Mouse (Mus musculus) liver, embryonic 12.5 days (tissue): ENCODE measurements around the gene Pigb. TPM values are rescaled to one million over a fixed set of nuclear protein-coding genes. Genes with fewer than 3 reads are reported as not detected.
A peak's percentile ranks its signal among the peaks of the same experiment; 100 is the strongest.
"Not testable (repeated sequence)": the region's sequence is repeated elsewhere in the genome, so short reads cannot be mapped to it uniquely, and the experiment has no call there.

Experiments used
- ATAC-seq: fragments of 200-750 bp; cut with Nextera tagmentation; 2 replicates; pipeline ENCODE4 v1.8.0; 2017; ENCODE audit warnings: moderate number of reproducible peaks, mild to moderate bottlenecking, moderate library complexity
- H3K27ac ChIP-seq: fragments of 300-500 bp; sonication (generic); 2 replicates; pipeline ENCODE4 v1.5.1; 2016; ENCODE audit warnings: mild to moderate bottlenecking
- H3K27me3 ChIP-seq: fragments of 300-500 bp; sonication (generic); replicated peaks from 2 replicates; pipeline ENCODE4 v1.6.1; 2016; ENCODE audit warnings: mild to moderate bottlenecking, moderate library complexity
- H3K36me3 ChIP-seq: fragments of 300-500 bp; sonication (generic); 2 replicates; pipeline ENCODE4 v1.6.1; 2016; ENCODE audit warnings: mild to moderate bottlenecking, moderate library complexity
- H3K4me1 ChIP-seq: fragments of 300-500 bp; sonication (generic); 2 replicates; pipeline ENCODE4 v1.6.1; 2016
- H3K4me2 ChIP-seq: fragments of 300-500 bp; sonication (generic); 2 replicates; pipeline ENCODE4 v1.6.1; 2016; ENCODE audit warnings: mild to moderate bottlenecking, moderate library complexity
- H3K4me3 ChIP-seq: fragments of 300-500 bp; sonication (generic); 2 replicates; pipeline ENCODE4 v1.5.1; 2016; ENCODE audit warnings: mild to moderate bottlenecking, moderate library complexity
- H3K9ac ChIP-seq: fragments of 300-500 bp; sonication (generic); 2 replicates; pipeline ENCODE4 v1.6.1; 2016; ENCODE audit warnings: mild to moderate bottlenecking, moderate library complexity
- H3K9me3 ChIP-seq: fragments of 300-500 bp; sonication (generic); replicated peaks from 2 replicates; pipeline ENCODE4 v1.6.1; 2016; ENCODE audit warnings: mild to moderate bottlenecking, moderate library complexity
- WGBS: fragments of 180-500 bp; shearing (Covaris S2); methylation state at CpG from one replicate; pipeline ENCODE4 v1.1.7; 2016; ENCODE audit not compliant: insufficient replicate concordance; 5-methylcytosine and 5-hydroxymethylcytosine counted together
- polyA plus RNA-seq: library from polyadenylated mRNA; unstranded; fragments of >200 nt; fragmentation: Nextera tagmentation; extraction: Ambion mirVana; gene quantifications from 2 replicates; pipeline ENCODE4 v1.2.1, GENCODE M21; 2016

The Pigb gene
- polyA plus RNA-seq: 8.0 and 8.3 TPM in 2 replicates

GRCm38 (mm10) chr9:73040080-73040479, at the start of gene Pigb:
Gene Pigb, minus strand, starts transcription at chr9:73040378.
- WGBS: 24% methylated on average over 6 of the region's 6 CpGs
- H3K4me3 ChIP-seq: peak within 1 kb of the TSS; percentile 77
- H3K9ac ChIP-seq: peak within 1 kb of the TSS; percentile 79
- H3K4me2 ChIP-seq: peak within 1 kb of the TSS; percentile 90
- ATAC-seq: no peak
- H3K4me1 ChIP-seq: peaks cover 38% of the 10 kb centered on the region
- no peaks in the 10 kb centered on the region for H3K9me3 ChIP-seq
- peak within 1 kb of the TSS; percentile 73 for H3K27ac ChIP-seq
- no peaks in the 10 kb centered on the region for H3K27me3 ChIP-seq
- H3K36me3 ChIP-seq: peaks cover 6% of the 10 kb centered on the region; the same call in 1 of the 2 replicates

- H3K27me3 ChIP-seq: 0 out of 2 replicates have a peak, but pooled peaks cover under 1% of the 10 kb centered on the region
- WGBS: 41% methylated on average over 16 of the region's 16 CpGs
- ATAC-seq: no peak
- no peak overlapping the region for H3K9ac ChIP-seq
- no peak overlapping the region for H3K4me2 ChIP-seq
- no peak overlapping the region for H3K4me3 ChIP-seq
- H3K4me1 ChIP-seq: peaks cover 11% of the 10 kb centered on the region
- H3K9me3 ChIP-seq: no peaks in the 10 kb centered on the region
- H3K36me3 ChIP-seq: no peaks in the 10 kb centered on the region
- 0 out of 2 replicates have a peak overlapping the region, but pooled peaks have one; percentile 40 for H3K27ac ChIP-seq
These were observed 49.2 kb upstream of the Pigb start for GRCm38 (mm10) chr9:73089222-73089920.

GRCm38 (mm10) chr9:73087581-73087980, 47.4 kb upstream of the Pigb start:
- WGBS: 45% methylated on average over 5 of the region's 5 CpGs

GRCm38 (mm10) chr9:73087121-73087520, 46.9 kb upstream of the Pigb start:
- Histone ChIP-seq H3K36me3 (no peaks in the 10 kb centered on the region), H3K9ac (no peak overlapping the region), H3K9me3 (no peaks in the 10 kb centered on the region), H3K4me2 (no peak overlapping the region), H3K27me3 (no peaks in the 10 kb centered on the region), H3K4me1 (peaks cover 11% of the 10 kb centered on the region), H3K4me3 (no peak overlapping the region), H3K27ac (no peak overlapping the region)
- no peak for ATAC-seq
- 48% methylated on average over 8 of the region's 8 CpGs for WGBS

More at GRCm38 (mm10) chr9:73087581-73087980, 47.4 kb upstream of the Pigb start:
- no peak for ATAC-seq
- H3K4me3 ChIP-seq: no peak overlapping the region
- no peak overlapping the region for H3K4me2 ChIP-seq
- H3K36me3 ChIP-seq: no peaks in the 10 kb centered on the region
- H3K27me3 ChIP-seq: no peaks in the 10 kb centered on the region
- H3K27ac ChIP-seq: no peak overlapping the region
- no peak overlapping the region for H3K9ac ChIP-seq
- H3K9me3 ChIP-seq: no peaks in the 10 kb centered on the region
- peaks cover 11% of the 10 kb centered on the region for H3K4me1 ChIP-seq

GRCm38 (mm10) chr9:73085845-73086244, 45.7 kb upstream of the Pigb start:
- Histone ChIP-seq H3K27ac (no peak overlapping the region), H3K27me3 (no peaks in the 10 kb centered on the region), H3K36me3 (no peaks in the 10 kb centered on the region), H3K4me2 (no peak overlapping the region), H3K4me1 (peaks cover 11% of the 10 kb centered on the region), H3K4me3 (no peak overlapping the region), H3K9ac (no peak overlapping the region), H3K9me3 (no peaks in the 10 kb centered on the region)
- 18% methylated on average over 6 of the region's 6 CpGs for WGBS
- ATAC-seq: no peak

- Histone ChIP-seq H3K9me3 (no peaks in the 10 kb centered on the region), H3K4me1 (peaks cover 11% of the 10 kb centered on the region), H3K4me2 (no peak overlapping the region), H3K27me3 (no peaks in the 10 kb centered on the region), H3K36me3 (no peaks in the 10 kb centered on the region), H3K27ac (no peak overlapping the region), H3K9ac (no peak overlapping the region), H3K4me3 (no peak overlapping the region)
- WGBS: 56% methylated on average over 6 of the region's 6 CpGs
- no peak for ATAC-seq
These were observed 43.8 kb upstream of the Pigb start for GRCm38 (mm10) chr9:73083956-73084355.

GRCm38 (mm10) chr9:73082291-73083000, 42.3 kb upstream of the Pigb start:
- whole genome bisulfite sequencing: 77% methylated on average over 8 of the region's 8 CpGs
- Histone ChIP-seq H3K27me3 (no peaks in the 10 kb centered on the region), H3K9me3 (no peaks in the 10 kb centered on the region), H3K4me1 (peaks cover 11% of the 10 kb centered on the region), H3K4me3 (no peak overlapping the region), H3K9ac (no peak overlapping the region), H3K4me2 (no peak overlapping the region), H3K27ac (no peak overlapping the region), H3K36me3 (no peaks in the 10 kb centered on the region)
- ATAC-seq: no peak

GRCm38 (mm10) chr9:73079801-73080325, 39.7 kb upstream of the Pigb start:
- Histone ChIP-seq H3K4me1 (no peaks in the 10 kb centered on the region), H3K27ac (no peak overlapping the region), H3K27me3 (no peaks in the 10 kb centered on the region), H3K4me3 (no peak overlapping the region), H3K9ac (no peak overlapping the region), H3K4me2 (no peak overlapping the region), H3K9me3 (no peaks in the 10 kb centered on the region), H3K36me3 (no peaks in the 10 kb centered on the region)
- no peak for ATAC-seq
- WGBS: 65% methylated on average over 7 of the region's 7 CpGs

- ATAC-seq, H3K9ac ChIP-seq, H3K4me1 ChIP-seq, H3K36me3 ChIP-seq, H3K27me3 ChIP-seq, H3K27ac ChIP-seq, H3K4me3 ChIP-seq, H3K4me2 ChIP-seq, H3K9me3 ChIP-seq: not testable (repeated sequence)
- 73% methylated on average over 11 of the region's 12 CpGs for WGBS
These were observed 39.2 kb upstream of the Pigb start for GRCm38 (mm10) chr9:73079349-73079748.

GRCm38 (mm10) chr9:73073169-73073568, 33.0 kb upstream of the Pigb start:
- Histone ChIP-seq H3K4me2 (no peak overlapping the region), H3K4me3 (no peak overlapping the region), H3K4me1 (peaks cover 24% of the 10 kb centered on the region), H3K36me3 (no peaks in the 10 kb centered on the region), H3K9ac (no peak overlapping the region), H3K27me3 (no peaks in the 10 kb centered on the region), H3K27ac (no peak overlapping the region), H3K9me3 (no peaks in the 10 kb centered on the region)
- WGBS: 43% methylated on average over 5 of the region's 5 CpGs
- no peak for ATAC-seq

- Histone ChIP-seq H3K27me3 (no peaks in the 10 kb centered on the region), H3K36me3 (no peaks in the 10 kb centered on the region), H3K27ac (no peak overlapping the region), H3K4me2 (no peak overlapping the region), H3K9ac (no peak overlapping the region), H3K4me3 (no peak overlapping the region), H3K4me1 (peaks cover 32% of the 10 kb centered on the region), H3K9me3 (no peaks in the 10 kb centered on the region)
- no peak for ATAC-seq
- 32% methylated on average over 8 of the region's 8 CpGs for WGBS
These were observed 32.2 kb upstream of the Pigb start for GRCm38 (mm10) chr9:73072426-73072825.

GRCm38 (mm10) chr9:73070971-73071659, 30.9 kb upstream of the Pigb start:
- WGBS: 29% methylated on average over 10 of the region's 10 CpGs
- H3K27ac ChIP-seq: peak overlapping the region; percentile 50; the same call in 1 of the 2 replicates
- no peak for ATAC-seq

More at GRCm38 (mm10) chr9:73070971-73071659, 30.9 kb upstream of the Pigb start:
- H3K9ac ChIP-seq: no peak overlapping the region
- peaks cover 39% of the 10 kb centered on the region for H3K4me1 ChIP-seq
- no peaks in the 10 kb centered on the region for H3K9me3 ChIP-seq
- H3K27me3 ChIP-seq: no peaks in the 10 kb centered on the region
- H3K4me3 ChIP-seq: no peak overlapping the region
- peak overlapping the region; percentile 10; the same call in 1 of the 2 replicates for H3K4me2 ChIP-seq
- no peaks in the 10 kb centered on the region for H3K36me3 ChIP-seq
